Mouse (Mus musculus) lung, embryonic 14.5 days (tissue): Measurements from ENCODE around the gene Slc26a10. TPM values are rescaled to one million over a fixed set of nuclear protein-coding genes. Genes with fewer than 3 reads are reported as not detected.
A peak's percentile ranks its signal among the peaks of the same experiment; 100 is the strongest.

Source experiments
- ATAC-seq: fragments of 200-750 bp; cut with Nextera tagmentation; 2 replicates; pipeline ENCODE4 v1.8.0; 2017; ENCODE audit warnings: mild to moderate bottlenecking, moderate TSS enrichment, moderate library complexity; ENCODE audit not compliant: insufficient read depth
- DNase-seq: peaks from one replicate; pipeline ENCODE4 v3.0.0-alpha.2; 2015
- H3K27ac ChIP-seq: fragments of 300-500 bp; sonication (generic); 2 replicates; pipeline ENCODE4 v1.5.1; 2014; ENCODE audit warnings: low read depth, mild to moderate bottlenecking, moderate library complexity
- H3K27me3 ChIP-seq: fragments of 300-500 bp; sonication (generic); 2 replicates; pipeline ENCODE4 v1.6.1; 2014; ENCODE audit warnings: low read length, control low read depth; ENCODE audit not compliant: insufficient read depth
- H3K36me3 ChIP-seq: fragments of 300-500 bp; sonication (generic); 2 replicates; pipeline ENCODE4 v1.6.1; 2014; ENCODE audit warnings: control low read depth; ENCODE audit not compliant: insufficient read depth
- H3K4me1 ChIP-seq: fragments of 300-500 bp; sonication (generic); 2 replicates; pipeline ENCODE4 v1.6.1; 2014; ENCODE audit warnings: antibody characterized with exemption, control low read depth; ENCODE audit not compliant: insufficient read depth
- H3K4me2 ChIP-seq: fragments of 300-500 bp; sonication (generic); 2 replicates; pipeline ENCODE4 v1.6.1; 2014; ENCODE audit warnings: mild to moderate bottlenecking
- H3K4me3 ChIP-seq: fragments of 300-500 bp; sonication (generic); 2 replicates; pipeline ENCODE4 v1.5.1; 2014; ENCODE audit warnings: low read depth, low read length
- H3K9ac ChIP-seq: fragments of 300-500 bp; sonication (generic); 2 replicates; pipeline ENCODE4 v1.6.1; 2014
- H3K9me3 ChIP-seq: fragments of 300-500 bp; sonication (generic); 2 replicates; pipeline ENCODE4 v1.6.1; 2016; ENCODE audit warnings: low read depth, low read length, control low read depth
- CTCF ChIP-seq: IDR thresholded peaks from 2 replicates; pipeline ENCODE4 v1.5.1; 2016; ENCODE audit warnings: antibody characterized with exemption, low read depth
- WGBS: fragments of 180-500 bp; shearing (Covaris S2); extraction: QIAGEN DNeasy Blood & Tissue Kit; methylation state at CpG from one replicate; pipeline ENCODE4 v1.1.7; 2014; 5-methylcytosine and 5-hydroxymethylcytosine counted together
- polyA plus RNA-seq: library from polyadenylated mRNA; unstranded; fragments of >200 nt; fragmentation: Nextera tagmentation; extraction: Ambion mirVana; gene quantifications from 2 replicates; pipeline ENCODE4 v1.2.1, GENCODE M21; 2014

Slc26a10 gene
- polyA plus RNA-seq, 1 experiment from 2014 or later, result 0.09 TPM

- Histone ChIP-seq H3K4me1 (peaks cover 6% of the 10 kb centered on the region; the same call in 1 of the 2 replicates), H3K4me2 (no peak overlapping the region), H3K36me3 (peaks cover 41% of the 10 kb centered on the region), H3K4me3 (no peak overlapping the region), H3K27ac (no peak overlapping the region), H3K9me3 (no peaks in the 10 kb centered on the region), H3K9ac (no peak overlapping the region), H3K27me3 (no peaks in the 10 kb centered on the region)
- WGBS, result 64% methylated on average over 5 of the region's 5 CpGs
- TF ChIP-seq CTCF, result no peak
- DNase-seq (no peak), ATAC-seq (no peak)
Observed at GRCm38 (mm10) chr10:127199068-127199467, 18.6 kb upstream of the Slc26a10 start.

GRCm38 (mm10) chr10:127198492-127198891 is 18.0 kb upstream of the Slc26a10 start:
- peaks cover 36% of the 10 kb centered on the region for H3K36me3 ChIP-seq
- ATAC-seq, result no peak

GRCm38 (mm10) chr10:127197505-127198110 is 17.2 kb upstream of the Slc26a10 start:
- no peak for TF ChIP-seq CTCF
- Histone ChIP-seq H3K36me3 (peaks cover 37% of the 10 kb centered on the region), H3K4me3 (no peak overlapping the region), H3K9ac (no peak overlapping the region), H3K4me2 (no peak overlapping the region), H3K27ac (no peak overlapping the region), H3K4me1 (peaks cover 6% of the 10 kb centered on the region; the same call in 1 of the 2 replicates), H3K27me3 (no peaks in the 10 kb centered on the region), H3K9me3 (no peaks in the 10 kb centered on the region)
- 85% methylated on average over 11 of the region's 11 CpGs for WGBS
- DNase-seq (no peak), ATAC-seq (no peak)

More at GRCm38 (mm10) chr10:127198492-127198891, 18.0 kb upstream of the Slc26a10 start:
- H3K9ac ChIP-seq, result no peak overlapping the region
- no peak overlapping the region for H3K4me3 ChIP-seq
- no peak overlapping the region for H3K4me2 ChIP-seq
- no peaks in the 10 kb centered on the region for H3K9me3 ChIP-seq
- H3K27ac ChIP-seq, result no peak overlapping the region
- WGBS, result 35% methylated on average over 2 of the region's 2 CpGs
- H3K27me3 ChIP-seq, result no peaks in the 10 kb centered on the region
- DNase-seq, result no peak
- TF ChIP-seq CTCF, result no peak
- H3K4me1 ChIP-seq, result peaks cover 6% of the 10 kb centered on the region; the same call in 1 of the 2 replicates

GRCm38 (mm10) chr10:127197104-127197503 is 16.7 kb upstream of the Slc26a10 start:
- H3K9me3 ChIP-seq, result no peaks in the 10 kb centered on the region
- DNase-seq (no peak), ATAC-seq (no peak)
- H3K36me3 ChIP-seq, result peaks cover 36% of the 10 kb centered on the region
- 86% methylated on average over 8 of the region's 8 CpGs for WGBS
- H3K27ac ChIP-seq, result peak overlapping the region; percentile 43; the same call in 1 of the 2 replicates
- no peak overlapping the region for H3K4me2 ChIP-seq
- TF ChIP-seq CTCF, result no peak
- H3K27me3 ChIP-seq, result no peaks in the 10 kb centered on the region
- peaks cover 6% of the 10 kb centered on the region; the same call in 1 of the 2 replicates for H3K4me1 ChIP-seq
- no peak overlapping the region for H3K9ac ChIP-seq
- no peak overlapping the region for H3K4me3 ChIP-seq

- Histone ChIP-seq H3K4me3 (peak overlapping the region; percentile 87), H3K4me2 (peak overlapping the region; percentile 80), H3K36me3 (peaks cover 36% of the 10 kb centered on the region), H3K4me1 (peaks cover 6% of the 10 kb centered on the region; the same call in 1 of the 2 replicates), H3K9me3 (no peaks in the 10 kb centered on the region), H3K9ac (peak overlapping the region; percentile 92), H3K27ac (peak overlapping the region; percentile 96), H3K27me3 (no peaks in the 10 kb centered on the region)
- peak; percentile 83 for DNase-seq
- ATAC-seq, result peak; percentile 82
- 4% methylated on average over 5 of the region's 5 CpGs for WGBS
- TF ChIP-seq CTCF, result no peak
Observed at GRCm38 (mm10) chr10:127196392-127196791, 15.9 kb upstream of the Slc26a10 start.

- Histone ChIP-seq H3K4me3 (peak within 1 kb of the TSS; percentile 87), H3K9me3 (no peaks in the 10 kb centered on the region), H3K27me3 (no peaks in the 10 kb centered on the region), H3K36me3 (peaks cover 44% of the 10 kb centered on the region), H3K27ac (peak within 1 kb of the TSS; percentile 96), H3K9ac (peak within 1 kb of the TSS; percentile 92), H3K4me1 (peaks cover 12% of the 10 kb centered on the region), H3K4me2 (peak within 1 kb of the TSS; percentile 80)
- ATAC-seq, result peak; percentile 51
- DNase-seq, result peak; percentile 57
- WGBS, result under 1% methylated on average over 36 of the region's 47 CpGs
- TF ChIP-seq CTCF, result no peak
Observed at GRCm38 (mm10) chr10:127195328-127196129, 15.1 kb upstream of the Slc26a10 start, which contains the start of gene Dtx3. Gene Dtx3 (minus strand): TSS chr10:127195728.
